Mouse (Mus musculus): ENCODE data around the gene BC029722.

DNA sequence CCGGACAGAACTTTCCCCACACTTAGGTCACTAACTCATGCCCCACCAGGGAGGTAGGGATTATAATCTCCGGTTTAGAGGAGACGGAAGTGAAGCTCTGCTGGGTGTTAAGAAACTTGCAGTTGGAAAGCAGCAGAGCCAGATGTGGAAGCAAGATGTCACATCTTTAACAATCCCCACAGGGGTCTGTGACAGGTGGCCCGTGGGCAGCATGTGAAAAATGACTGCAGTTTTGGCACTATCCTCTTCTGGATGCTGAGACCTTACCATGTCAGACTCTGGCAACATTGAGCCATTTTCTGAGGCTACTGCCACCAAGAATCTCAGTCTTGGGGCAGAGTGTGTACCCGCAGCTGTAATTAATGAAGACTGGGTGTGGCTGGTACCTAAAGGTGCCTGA, 15.2 kb downstream of the BC029722 start:
- TF ChIP-seq CTCF (IDR thresholded peaks at IDR 0.05; ENCODE audit: low read depth) (no peak), EP300 (IDR thresholded peaks at IDR 0.05; ENCODE audit: low read depth) (no peak)

Measured in heart, postnatal 0 days (tissue).